ENCODE assay signal across 33 mouse cellular contexts in the genomic region with DNA sequence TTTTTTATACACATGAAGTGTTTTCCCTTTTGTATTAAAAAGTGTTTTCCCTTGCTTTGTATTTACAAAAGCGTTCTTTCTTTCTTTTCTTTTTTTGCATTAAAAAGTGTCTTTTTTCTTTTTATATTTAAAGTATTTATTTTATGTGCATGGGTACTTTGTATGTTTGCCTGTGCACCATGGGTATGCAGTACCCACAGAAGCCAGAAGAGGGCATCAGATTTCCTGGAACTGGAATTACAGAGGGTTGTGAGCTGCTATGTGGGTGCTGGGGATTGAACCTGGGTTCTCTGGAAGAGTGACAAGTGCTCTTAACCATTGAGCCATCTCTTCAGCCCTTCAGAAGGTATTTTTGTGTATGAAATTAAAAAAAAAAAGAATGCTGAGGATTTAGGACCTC. TPM values are rescaled to one million over a fixed set of nuclear protein-coding genes. Genes with fewer than 3 reads are reported as not detected.
DNase-seq lines count a peak whose midpoint lies in the region; ATAC-seq and TF ChIP-seq lines count a peak whose summit lies in the region.
"Had no signal": no experiment of that assay in that cellular context is flagged by ENCODE, and none has a peak within 500 bp of the region (broad histone marks: within the 10 kb centered on the region; RNA-seq: fewer than 3 reads in every experiment).

No protein-coding gene starts in this region.

- TF ChIP-seq EP300 in liver, postnatal 0 days (IDR thresholded peaks at IDR 0.05; ENCODE audit: low read depth) = no peak
- no peak for TF ChIP-seq EP300 in MEL (IDR thresholded peaks at IDR 0.05; ENCODE audit: low read depth in 1 of 2, low read length in 2 of 2)

- no peaks in the 10 kb centered on the region for H3K36me3 ChIP-seq in hindbrain, postnatal 0 days (ENCODE audit: insufficient read depth, low read length)
- H3K36me3 ChIP-seq in hindbrain, embryonic 14.5 days (replicated peaks; ENCODE audit: control insufficient read depth, insufficient read depth) = no peaks in the 10 kb centered on the region
- H3K36me3 ChIP-seq in liver, postnatal 0 days (replicated peaks; ENCODE audit: insufficient read depth, low read length) = no peaks in the 10 kb centered on the region
- H3K36me3 ChIP-seq in liver, embryonic 11.5 days (ENCODE audit: control insufficient read depth, insufficient read depth, low read length) = no peaks in the 10 kb centered on the region
- H3K36me3 ChIP-seq in MEL (ENCODE audit: control insufficient read depth in 1 of 2, insufficient read depth in 2 of 2, low read length in 2 of 2) = no peaks in the 10 kb centered on the region
- H3K36me3 ChIP-seq: embryonic facial prominence, embryonic 10.5 days; embryonic facial prominence, embryonic 15.5 days; G1E; heart, embryonic 13.5 days; limb, embryonic 10.5 days; limb, embryonic 15.5 days; neural tube, embryonic 13.5 days had no signal

- no peak overlapping the region for H3K4me3 ChIP-seq in hindbrain, postnatal 0 days (ENCODE audit: low read length)
- no peak overlapping the region for H3K4me3 ChIP-seq in hindbrain, embryonic 14.5 days (replicated peaks; ENCODE audit: low read length)
- H3K4me3 ChIP-seq in liver, postnatal 0 days (ENCODE audit: low read depth, low read length) = no peak overlapping the region
- H3K4me3 ChIP-seq in liver, embryonic 11.5 days (ENCODE audit: low read depth, low read length) = no peak overlapping the region
- no peak overlapping the region for H3K4me3 ChIP-seq in MEL (ENCODE audit: control insufficient read depth in 1 of 2, insufficient read depth in 1 of 2, low read depth in 2 of 2, low read length in 2 of 2)
- H3K4me3 ChIP-seq: embryonic facial prominence, embryonic 10.5 days; embryonic facial prominence, embryonic 15.5 days; forebrain, embryonic 13.5 days; heart, embryonic 13.5 days; limb, embryonic 10.5 days; limb, embryonic 15.5 days; neural tube, embryonic 13.5 days had no signal

- no peaks in the 10 kb centered on the region for H3K79me2 ChIP-seq in MEL (ENCODE audit: control insufficient read depth, insufficient read depth, low read length, poor library complexity)

- H3K27ac ChIP-seq in hindbrain, postnatal 0 days = no peak overlapping the region
- H3K27ac ChIP-seq in hindbrain, embryonic 14.5 days = no peak overlapping the region
- no peak overlapping the region for H3K27ac ChIP-seq in liver, postnatal 0 days (ENCODE audit: low read depth)
- no peak overlapping the region for H3K27ac ChIP-seq in liver, embryonic 11.5 days (ENCODE audit: low read depth, low read length)
- no peak overlapping the region for H3K27ac ChIP-seq in MEL (ENCODE audit: control insufficient read depth, low read depth, low read length)
- H3K27ac ChIP-seq: embryonic facial prominence, embryonic 10.5 days; embryonic facial prominence, embryonic 15.5 days; limb, embryonic 10.5 days; limb, embryonic 15.5 days; neural tube, embryonic 13.5 days had no signal

- no peak for DNase-seq in hindbrain, postnatal 0 days (ENCODE audit: low spot score)
- no peak for DNase-seq in hindbrain, embryonic 14.5 days (ENCODE audit: low spot score)
- no peak for DNase-seq in liver, postnatal 0 days
- no peak for DNase-seq in liver, embryonic 11.5 days (ENCODE audit: low spot score)
- DNase-seq in MEL (ENCODE audit: low read depth, low spot score) = no peak
- no peak for DNase-seq in ovary, adult 18-20 months (ENCODE audit: low spot score)
- DNase-seq in MN1 (ENCODE audit: low spot score) = no peak
- DNase-seq: adrenal gland, adult 8-10 months; cerebellum, adult 8-10 months; cerebellum, postnatal 25 days; gastrocnemius, postnatal 36 days; heart, postnatal 14 days; kidney, adult 11 months; kidney, postnatal 14 days; lung, postnatal 36 days; right cerebral cortex, postnatal 14 days; thymus, postnatal 4 days had no signal

- H3K4me2 ChIP-seq in hindbrain, postnatal 0 days (ENCODE audit: low read depth, low read length) = no peak overlapping the region
- no peak overlapping the region for H3K4me2 ChIP-seq in hindbrain, embryonic 14.5 days (replicated peaks)
- H3K4me2 ChIP-seq in liver, postnatal 0 days (ENCODE audit: low read depth, low read length) = no peak overlapping the region
- H3K4me2 ChIP-seq in liver, embryonic 11.5 days = no peak overlapping the region
- H3K4me2 ChIP-seq: embryonic facial prominence, embryonic 15.5 days; forebrain, embryonic 13.5 days; limb, embryonic 15.5 days; midbrain, embryonic 11.5 days; neural tube, embryonic 13.5 days had no signal

- peak; percentile 39 for TF ChIP-seq CTCF in hindbrain, postnatal 0 days (IDR thresholded peaks at IDR 0.05; ENCODE audit: low read depth)
- peak; percentile 27; the same call in 1 of the 2 replicates for TF ChIP-seq CTCF in liver, postnatal 0 days (IDR thresholded peaks at IDR 0.05; ENCODE audit: low read depth)
- peak in 2 of 3 experiments; percentile 24 to 29; a peak in 3 of 6 replicates for TF ChIP-seq CTCF in MEL (IDR thresholded peaks at IDR 0.05 in 2 of 3, conservative IDR thresholded peaks at IDR 0.05 in 1 of 3; ENCODE audit: control insufficient read depth in 1 of 3, insufficient read depth in 1 of 3, low read depth in 2 of 3, low read length in 3 of 3, poor library complexity in 1 of 3, severe bottlenecking in 1 of 3)

- peak; percentile 4; the same call in 1 of the 2 replicates for TF ChIP-seq RAD21 in MEL (IDR thresholded peaks at IDR 0.05; ENCODE audit: low read depth, low read length)

- H3K9me3 ChIP-seq in hindbrain, postnatal 0 days (ENCODE audit: low read length) = no peaks in the 10 kb centered on the region
- H3K9me3 ChIP-seq in hindbrain, embryonic 14.5 days (ENCODE audit: control insufficient read depth, low read length) = no peaks in the 10 kb centered on the region
- no peaks in the 10 kb centered on the region for H3K9me3 ChIP-seq in liver, postnatal 0 days (ENCODE audit: low read length)
- H3K9me3 ChIP-seq in liver, embryonic 11.5 days (ENCODE audit: control insufficient read depth, low read length) = no peaks in the 10 kb centered on the region
- H3K9me3 ChIP-seq in MEL (replicated peaks; ENCODE audit: insufficient read depth, low read length) = no peaks in the 10 kb centered on the region
- H3K9me3 ChIP-seq: embryonic facial prominence, embryonic 10.5 days; embryonic facial prominence, embryonic 15.5 days; forebrain, embryonic 13.5 days; limb, embryonic 15.5 days; neural tube, embryonic 13.5 days had no signal

- no peak for TF ChIP-seq POLR2A in MEL (IDR thresholded peaks at IDR 0.05; ENCODE audit: control insufficient read depth in 1 of 2, insufficient read depth in 1 of 2, low read depth in 1 of 2, low read length in 2 of 2, poor library complexity in 1 of 2)

- WGBS in hindbrain, postnatal 0 days = 100% methylated on average over 1 of the region's 1 CpGs
- 97% methylated on average over 1 of the region's 1 CpGs for WGBS in hindbrain, embryonic 14.5 days
- 86% methylated on average over 1 of the region's 1 CpGs for WGBS in liver, postnatal 0 days (ENCODE audit: insufficient replicate concordance)
- 83% methylated on average over 1 of the region's 1 CpGs for WGBS in liver, embryonic 11.5 days

- no peak for ATAC-seq in hindbrain, postnatal 0 days
- ATAC-seq in hindbrain, embryonic 14.5 days (ENCODE audit: low FRiP score) = no peak
- no peak for ATAC-seq in liver, postnatal 0 days
- ATAC-seq in liver, embryonic 11.5 days (replicated peaks; ENCODE audit: low FRiP score) = no peak
- ATAC-seq: forebrain, embryonic 13.5 days had no signal

- H3K27me3 ChIP-seq in hindbrain, postnatal 0 days (ENCODE audit: insufficient read depth, low read length) = no peaks in the 10 kb centered on the region
- no peaks in the 10 kb centered on the region for H3K27me3 ChIP-seq in hindbrain, embryonic 14.5 days (ENCODE audit: control insufficient read depth, insufficient read depth, low read length)
- no peaks in the 10 kb centered on the region for H3K27me3 ChIP-seq in liver, postnatal 0 days (ENCODE audit: insufficient read depth, low read length)
- no peaks in the 10 kb centered on the region for H3K27me3 ChIP-seq in liver, embryonic 11.5 days (replicated peaks; ENCODE audit: control insufficient read depth, insufficient read depth, low read length)
- no peaks in the 10 kb centered on the region for H3K27me3 ChIP-seq in MEL (ENCODE audit: control insufficient read depth in 1 of 2, insufficient read depth in 2 of 2, low read length in 2 of 2)
- H3K27me3 ChIP-seq: embryonic facial prominence, embryonic 15.5 days; forebrain, embryonic 13.5 days; limb, embryonic 15.5 days had no signal

- H3K9ac ChIP-seq in hindbrain, postnatal 0 days (replicated peaks; ENCODE audit: low read length) = no peak overlapping the region
- no peak overlapping the region for H3K9ac ChIP-seq in hindbrain, embryonic 14.5 days
- no peak overlapping the region for H3K9ac ChIP-seq in liver, postnatal 0 days (replicated peaks)
- no peak overlapping the region for H3K9ac ChIP-seq in liver, embryonic 11.5 days (ENCODE audit: low read depth, low read length)
- H3K9ac ChIP-seq in MEL (ENCODE audit: control insufficient read depth, low read depth, low read length, poor library complexity, severe bottlenecking) = no peak overlapping the region
- H3K9ac ChIP-seq: embryonic facial prominence, embryonic 15.5 days; forebrain, embryonic 13.5 days; heart, embryonic 13.5 days; limb, embryonic 15.5 days; neural tube, embryonic 13.5 days had no signal

- no peaks in the 10 kb centered on the region for H3K4me1 ChIP-seq in hindbrain, postnatal 0 days (ENCODE audit: insufficient read depth, low read length)
- peaks cover 3% of the 10 kb centered on the region; the same call in 1 of the 2 replicates for H3K4me1 ChIP-seq in hindbrain, embryonic 14.5 days (replicated peaks; ENCODE audit: control insufficient read depth, insufficient read depth, low read length)
- H3K4me1 ChIP-seq in liver, postnatal 0 days (ENCODE audit: insufficient read depth) = no peaks in the 10 kb centered on the region
- no peaks in the 10 kb centered on the region for H3K4me1 ChIP-seq in liver, embryonic 11.5 days (replicated peaks; ENCODE audit: control insufficient read depth, insufficient read depth, low read length)
- no peaks in the 10 kb centered on the region for H3K4me1 ChIP-seq in MEL (ENCODE audit: control insufficient read depth in 1 of 2, insufficient read depth in 2 of 2, low read length in 2 of 2)
- H3K4me1 ChIP-seq: limb, embryonic 10.5 days; neural tube, embryonic 13.5 days had no signal

RNA-seq across cellular contexts. Expression of gene Matn1, which starts 27.1 kb away (rescaled TPM):
- 0.26 and 0.90 TPM in 2 replicates for total RNA-seq in hindbrain, postnatal 0 days (2014; rRNA removed)
- 0.71 and 1.2 TPM in 2 replicates for polyA plus RNA-seq in hindbrain, postnatal 0 days (2015; fragmentation: Nextera tagmentation; extraction: Ambion mirVana)
- polyA plus RNA-seq in hindbrain, embryonic 14.5 days (2014; fragmentation: Nextera tagmentation; extraction: Ambion mirVana) = 0.43 TPM in 1 of 2 replicates, not detected in the other
- 0.05 TPM in 1 of 2 replicates, not detected in the other for polyA plus RNA-seq in liver, postnatal 0 days (2015; fragmentation: Nextera tagmentation; extraction: Ambion mirVana)
- 0.29 and 0.32 TPM in 2 replicates for polyA plus RNA-seq in liver, embryonic 11.5 days (2014; fragmentation: Nextera tagmentation; extraction: Ambion mirVana)
- total RNA-seq in MEL (2012; rRNA removed) = not detected in 2 replicates
- polyA plus RNA-seq in MEL (2012; ENCODE audit: insufficient read depth in 1 of 2, insufficient read length in 2 of 2, low read depth in 1 of 2, low replicate concordance in 2 of 2, missing spikeins in 1 of 2) = not detected
- total RNA-seq: adrenal gland, adult 8-10 months; adrenal gland, postnatal 4 days; gastrocnemius, adult 18-20 months; gastrocnemius, postnatal 36 days; heart, adult 8-10 months; heart, postnatal 14 days; megakaryocyte, adult 5-6 weeks had no signal
- polyA plus RNA-seq: embryonic facial prominence, embryonic 10.5 days; forebrain, embryonic 13.5 days; heart, embryonic 13.5 days; hindbrain, embryonic 11.5 days; midbrain, embryonic 11.5 days; small intestine, adult 2 months; testis, adult 2 months had no signal

RNA-seq across cellular contexts. Expression of gene Laptm5, which starts 58.4 kb away (rescaled TPM):
- 42.8 and 71.4 TPM in 2 replicates for total RNA-seq in hindbrain, postnatal 0 days (2014; rRNA removed)
- 40.8 and 43.1 TPM in 2 replicates for polyA plus RNA-seq in hindbrain, postnatal 0 days (2015; fragmentation: Nextera tagmentation; extraction: Ambion mirVana)
- 35.2 and 37.4 TPM in 2 replicates for polyA plus RNA-seq in hindbrain, embryonic 14.5 days (2014; fragmentation: Nextera tagmentation; extraction: Ambion mirVana)
- 109 and 113 TPM in 2 replicates for polyA plus RNA-seq in liver, postnatal 0 days (2015; fragmentation: Nextera tagmentation; extraction: Ambion mirVana)
- 87.2 and 93.3 TPM in 2 replicates for polyA plus RNA-seq in liver, embryonic 11.5 days (2014; fragmentation: Nextera tagmentation; extraction: Ambion mirVana)
- 101 and 116 TPM in 2 replicates for total RNA-seq in MEL (2012; rRNA removed)
- polyA plus RNA-seq in MEL (2012; ENCODE audit: insufficient read depth in 1 of 2, insufficient read length in 2 of 2, low read depth in 1 of 2, low replicate concordance in 2 of 2, missing spikeins in 1 of 2) = 100 to 1,000 TPM; 234 to 696 TPM
